Mouse (Mus musculus): Measurements from ENCODE around the gene Igf2bp3. TPM values are rescaled to one million over a fixed set of nuclear protein-coding genes. Genes with fewer than 3 reads are reported as not detected.

The Igf2bp3 gene
- total RNA-seq, 2 experiments from 2014 or later = 0.20 to 0.21 TPM

DNA sequence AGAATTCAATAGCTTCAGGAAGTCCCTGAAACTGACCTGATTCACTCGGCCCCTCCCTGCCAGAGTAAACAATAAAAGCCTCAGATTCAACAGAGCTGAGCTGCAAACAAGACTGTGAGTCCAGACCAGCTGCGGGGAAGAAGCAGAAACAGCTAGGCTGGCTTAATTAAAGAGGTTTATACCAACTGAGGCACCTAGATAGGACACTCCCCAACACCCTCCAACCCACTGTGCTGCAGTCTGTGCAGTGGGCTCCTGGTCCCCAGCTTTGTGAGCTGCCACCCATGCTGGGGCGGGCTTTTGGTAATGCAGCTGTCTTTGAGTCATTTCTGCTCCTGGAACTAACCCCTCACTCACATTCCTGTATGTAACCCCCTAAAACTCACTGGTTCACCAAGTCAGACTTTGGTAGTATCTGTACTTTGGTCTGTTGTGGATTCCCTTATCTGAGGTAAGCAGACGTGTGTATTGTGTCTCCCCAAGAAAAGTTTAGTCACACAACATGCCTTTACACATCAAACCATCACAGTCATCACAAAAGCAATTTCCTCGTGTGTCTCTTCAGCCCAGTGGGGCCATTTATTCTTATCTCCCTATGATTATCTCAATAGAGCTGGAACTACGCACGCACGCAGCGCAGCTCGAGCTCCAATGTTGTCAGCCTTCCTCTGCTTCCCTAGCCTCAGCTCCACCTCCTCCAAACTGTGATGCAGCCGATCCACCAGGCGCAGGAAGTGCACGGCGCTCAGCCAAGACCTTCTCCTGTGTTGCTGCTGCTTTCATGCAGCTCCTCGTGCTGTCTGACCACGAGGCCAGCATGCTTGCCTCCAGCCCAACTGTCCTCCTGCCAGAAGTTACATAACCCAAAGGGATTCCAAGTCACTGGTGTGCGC is 76.4 kb downstream of the Igf2bp3 start:
- ATAC-seq (replicated peaks; ENCODE audit: poor library complexity) = no peak

DNA sequence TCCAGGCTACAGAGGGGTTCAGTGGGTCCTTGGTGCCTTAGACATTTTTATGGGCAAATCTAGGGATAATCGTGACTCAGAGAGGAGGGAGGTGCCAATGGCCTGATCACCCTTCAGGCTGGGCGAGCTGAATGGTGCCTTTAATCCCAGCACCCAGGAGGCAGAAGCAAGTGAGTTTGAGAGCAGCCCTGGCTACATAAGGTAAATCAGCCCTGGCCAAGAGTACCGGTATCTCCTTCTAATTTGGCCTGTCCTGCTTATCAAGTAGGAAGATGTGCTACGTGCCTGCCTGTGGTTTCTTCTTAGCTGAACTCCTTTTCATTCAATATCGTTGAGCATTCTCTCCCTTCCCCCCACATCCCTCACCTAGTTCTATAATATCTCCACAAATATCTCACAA is 78.0 kb downstream of the Igf2bp3 start:
- no peak for ATAC-seq (replicated peaks; ENCODE audit: poor library complexity)

DNA sequence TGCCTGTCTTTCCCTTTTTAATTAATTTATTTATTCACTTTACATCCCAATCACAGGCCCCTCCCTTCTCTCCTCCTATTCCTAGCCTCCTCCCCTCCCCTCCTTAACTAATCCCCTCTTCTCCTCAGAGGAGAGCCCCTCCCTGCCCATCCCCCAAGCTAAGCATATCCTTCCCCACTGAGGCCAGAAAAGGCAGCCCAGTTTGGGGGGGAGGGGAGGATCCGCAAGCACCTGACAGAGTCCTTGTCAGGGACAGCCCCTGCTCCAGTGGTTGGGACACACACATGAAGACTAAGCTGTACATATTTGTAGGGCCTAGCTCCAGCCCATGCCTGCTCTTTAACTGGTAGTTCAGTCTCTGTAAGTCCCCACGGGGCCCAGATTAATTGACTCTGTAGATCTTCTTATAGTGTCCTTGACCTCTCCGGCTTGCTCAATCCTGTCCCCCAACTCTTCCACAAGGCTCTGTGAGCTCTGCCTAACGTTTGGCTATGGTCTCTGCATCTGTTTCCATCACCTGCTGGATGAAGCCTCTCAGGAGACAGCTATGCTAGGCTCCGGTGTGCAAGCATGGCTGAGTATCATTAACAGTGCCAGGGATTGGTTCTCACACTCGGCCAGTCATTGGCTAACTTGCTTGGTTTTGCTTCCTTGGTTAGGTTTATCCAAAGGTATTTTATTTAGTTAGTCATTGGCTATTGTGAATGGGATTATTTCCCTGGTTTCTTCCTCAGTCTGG is 82.2 kb downstream of the Igf2bp3 start:
- ATAC-seq (replicated peaks; ENCODE audit: poor library complexity) = no peak

DNA sequence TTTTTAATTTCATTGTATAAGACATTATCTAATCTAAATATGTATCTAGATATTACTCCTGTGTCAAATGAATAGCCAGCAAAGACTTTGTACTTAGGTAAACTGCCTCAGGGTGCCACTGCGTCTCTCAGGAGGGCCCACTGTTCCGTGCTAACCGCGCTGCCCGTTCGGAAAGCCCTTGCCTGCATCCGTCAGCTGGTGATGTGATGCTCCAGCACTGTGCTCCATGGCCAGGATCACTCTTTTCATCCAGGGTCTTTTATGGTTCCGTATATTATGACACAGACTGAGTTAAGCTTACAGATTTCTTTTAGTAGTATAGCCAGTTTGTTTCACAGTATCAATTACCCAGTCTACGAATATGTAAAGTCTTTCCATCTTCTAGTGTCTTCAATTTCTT is 82.9 kb downstream of the Igf2bp3 start:
- ATAC-seq (replicated peaks; ENCODE audit: poor library complexity) = no peak

DNA sequence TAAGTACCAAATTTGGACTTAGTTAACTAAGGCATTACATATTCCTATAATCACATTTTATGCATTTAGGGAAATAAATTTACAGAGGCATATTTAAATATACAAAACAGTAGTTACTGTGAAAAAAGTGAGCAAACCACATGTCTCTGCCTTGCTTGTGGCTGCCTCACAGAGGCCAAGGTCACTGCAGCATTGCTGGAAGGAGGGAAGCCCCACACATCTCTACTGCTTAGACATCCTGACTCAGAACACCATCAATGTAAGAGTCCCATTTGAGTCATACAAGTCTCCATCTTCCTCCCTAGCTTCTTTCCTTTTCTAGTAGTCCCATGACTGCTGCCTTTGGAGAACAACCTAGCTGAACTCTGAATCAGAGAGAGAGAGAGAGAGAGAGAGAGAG is 84.4 kb downstream of the Igf2bp3 start:
- ATAC-seq (replicated peaks; ENCODE audit: poor library complexity) = no peak

DNA sequence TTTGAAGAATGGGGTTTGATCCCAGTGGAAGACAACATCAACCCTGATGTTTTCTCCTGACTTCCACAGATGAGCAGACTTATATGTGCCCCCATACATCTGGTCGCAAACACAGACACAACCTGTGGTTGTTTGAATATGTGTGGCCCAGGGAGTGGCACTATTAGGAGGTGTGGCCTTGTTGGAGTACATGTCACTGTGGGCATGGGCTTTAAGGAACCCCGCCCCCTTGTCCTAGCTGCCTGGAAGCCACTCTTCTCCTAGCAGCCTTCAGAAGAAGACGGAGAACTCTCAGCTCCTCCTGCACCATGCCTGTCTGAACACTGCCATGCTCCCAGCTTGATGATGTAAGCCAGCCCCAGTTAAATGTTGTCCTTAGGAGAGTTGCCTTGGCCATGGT is 94.4 kb downstream of the Igf2bp3 start:
- no peak for ATAC-seq (replicated peaks; ENCODE audit: poor library complexity)

DNA sequence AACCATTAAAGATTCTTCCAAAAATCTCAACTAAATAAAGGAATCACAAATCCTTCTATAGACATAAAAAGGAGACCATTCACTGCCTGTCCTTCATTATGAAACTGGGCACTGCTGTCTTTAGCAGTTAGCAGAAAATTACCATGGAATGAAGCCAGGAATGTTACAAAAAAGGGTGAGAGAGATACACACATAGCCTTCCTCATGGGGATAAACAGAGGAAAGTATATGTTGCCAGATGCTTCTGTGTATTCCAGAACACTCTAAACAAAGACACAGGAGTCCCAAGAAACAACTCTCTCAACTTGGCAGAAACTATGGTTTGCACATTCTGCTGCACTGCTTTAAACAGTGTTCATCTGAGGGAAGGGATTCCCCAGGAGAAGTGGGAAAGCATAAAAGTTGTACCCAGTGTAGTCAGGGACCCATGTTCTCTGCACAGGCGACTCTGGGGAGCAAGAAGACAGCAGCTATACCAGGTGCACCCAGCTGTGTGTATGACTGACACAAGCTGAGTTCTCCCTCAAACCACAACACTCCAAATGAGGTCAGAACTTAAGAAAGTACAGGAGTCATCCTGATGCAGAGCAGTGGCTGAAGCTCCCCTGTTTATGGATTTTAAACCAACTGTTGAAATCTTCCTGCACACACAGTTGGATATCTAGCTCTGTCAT is 95.2 kb downstream of the Igf2bp3 start:
- ATAC-seq (replicated peaks; ENCODE audit: poor library complexity) = no peak

DNA sequence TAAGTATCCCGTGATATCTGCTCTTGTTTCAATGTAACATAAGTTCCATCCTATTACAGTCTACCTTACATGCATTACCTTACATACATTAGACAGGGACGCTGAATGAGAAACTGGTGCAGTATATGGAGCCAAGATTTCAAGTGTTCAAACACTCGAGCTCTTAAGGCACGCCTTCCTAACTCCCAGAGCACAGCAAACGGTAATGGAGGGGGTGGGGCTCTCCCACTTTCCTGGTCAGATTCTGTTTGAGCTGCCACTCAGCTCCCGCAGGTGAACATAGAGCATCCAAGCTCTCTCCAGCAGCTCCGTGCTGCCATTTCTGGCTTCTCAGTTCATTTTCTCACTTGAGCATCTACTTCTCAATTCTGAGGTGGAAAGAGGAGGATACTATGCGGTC is 96.3 kb downstream of the Igf2bp3 start:
- ATAC-seq (replicated peaks; ENCODE audit: poor library complexity) = no peak

DNA sequence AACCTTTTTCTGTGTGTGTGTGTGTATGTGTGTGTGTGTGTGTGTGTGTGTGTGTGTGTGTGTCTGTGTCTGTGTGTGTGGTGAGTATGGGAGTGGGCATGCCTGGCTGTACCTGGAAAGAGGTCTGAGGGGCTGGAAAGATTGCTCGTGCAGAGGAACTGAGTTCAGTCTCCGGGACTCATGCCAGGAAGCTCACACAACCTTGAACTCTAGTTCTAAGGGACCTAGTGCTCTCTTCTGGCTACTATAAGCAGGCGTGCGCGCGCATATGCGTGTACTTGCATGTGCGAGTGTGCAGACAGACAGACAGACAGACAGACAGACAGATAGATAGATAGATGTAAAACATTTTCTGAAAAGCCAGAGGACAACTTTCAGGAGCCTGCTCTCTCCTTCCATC is 98.5 kb downstream of the Igf2bp3 start:
- no peak for ATAC-seq (replicated peaks; ENCODE audit: poor library complexity)

DNA sequence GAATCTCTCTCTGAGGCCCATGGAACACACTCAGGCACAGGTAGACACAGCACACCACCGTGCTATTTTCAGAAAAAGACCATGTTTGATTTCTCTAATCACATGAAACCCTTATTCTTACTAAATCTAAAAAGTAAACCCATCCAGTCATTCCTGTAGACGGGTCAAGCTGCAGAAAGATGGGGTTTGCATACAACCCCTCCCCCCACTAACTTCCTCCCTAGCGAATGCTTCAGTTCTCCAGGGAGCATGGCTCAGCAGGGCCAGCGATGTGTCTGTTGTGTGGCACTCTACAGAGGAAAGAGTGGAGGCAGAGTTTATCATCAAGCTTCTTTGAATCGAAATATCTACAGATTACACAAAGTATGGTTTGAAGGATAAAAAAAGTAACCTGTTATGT is 99.2 kb downstream of the Igf2bp3 start:
- no peak for ATAC-seq (replicated peaks; ENCODE audit: poor library complexity)

DNA sequence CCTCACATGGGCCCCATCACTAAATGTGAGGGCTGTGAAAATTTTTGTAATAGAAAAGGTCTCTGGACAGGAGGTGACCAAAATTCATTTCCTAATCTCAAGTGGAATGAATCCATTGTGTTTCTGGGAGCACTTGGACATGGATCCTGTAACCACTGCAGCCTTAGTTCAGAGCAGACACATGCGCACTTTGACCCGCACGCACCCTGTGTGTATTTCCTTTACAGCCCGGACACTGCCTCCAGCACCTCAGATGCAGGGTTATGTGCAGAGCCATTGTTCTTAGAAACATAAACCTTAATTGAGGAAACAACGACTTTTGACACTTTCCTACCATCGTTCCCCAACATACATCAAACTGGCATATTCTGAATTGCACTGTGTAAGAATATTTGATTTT is 100.3 kb downstream of the Igf2bp3 start:
- ATAC-seq (replicated peaks; ENCODE audit: poor library complexity) = no peak

DNA sequence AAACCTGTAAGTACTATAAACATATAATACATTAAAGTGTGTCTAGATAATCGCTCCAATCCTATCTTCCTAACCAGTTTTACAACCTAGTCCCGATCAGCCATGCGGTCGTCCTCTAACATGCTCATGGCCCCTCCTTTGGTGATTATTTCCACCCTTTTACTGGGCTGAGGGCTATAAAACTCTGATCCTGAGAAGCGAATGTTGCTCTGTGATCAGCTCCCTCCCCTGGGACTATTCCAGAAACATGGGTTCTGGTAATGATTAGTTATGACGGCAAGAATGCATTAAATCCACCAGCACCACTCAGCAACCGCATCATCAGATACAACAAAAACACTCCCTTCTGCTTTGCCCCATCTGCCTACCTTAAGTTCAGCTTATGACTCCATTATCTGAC is 100.9 kb downstream of the Igf2bp3 start:
- ATAC-seq (replicated peaks; ENCODE audit: poor library complexity) = no peak

DNA sequence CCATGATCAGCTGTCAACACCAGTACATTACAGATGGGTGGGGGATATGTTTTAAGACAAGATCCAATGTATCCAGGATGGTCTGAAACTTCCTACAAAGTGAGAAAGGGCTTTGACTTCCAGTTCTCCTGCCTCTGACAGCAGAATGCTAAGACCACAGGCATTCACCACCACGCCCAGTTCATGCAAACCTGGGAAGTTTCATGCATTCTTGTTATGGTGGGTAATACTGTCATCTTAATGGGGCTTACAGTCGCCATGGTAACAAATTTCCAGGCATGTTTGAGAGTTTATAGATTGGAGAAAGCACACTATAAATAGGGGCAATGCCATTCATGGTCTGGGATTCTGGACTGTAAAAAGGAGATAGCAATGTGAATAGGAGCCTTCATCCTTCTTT is 105.6 kb downstream of the Igf2bp3 start:
- no peak for ATAC-seq (replicated peaks; ENCODE audit: poor library complexity)

DNA sequence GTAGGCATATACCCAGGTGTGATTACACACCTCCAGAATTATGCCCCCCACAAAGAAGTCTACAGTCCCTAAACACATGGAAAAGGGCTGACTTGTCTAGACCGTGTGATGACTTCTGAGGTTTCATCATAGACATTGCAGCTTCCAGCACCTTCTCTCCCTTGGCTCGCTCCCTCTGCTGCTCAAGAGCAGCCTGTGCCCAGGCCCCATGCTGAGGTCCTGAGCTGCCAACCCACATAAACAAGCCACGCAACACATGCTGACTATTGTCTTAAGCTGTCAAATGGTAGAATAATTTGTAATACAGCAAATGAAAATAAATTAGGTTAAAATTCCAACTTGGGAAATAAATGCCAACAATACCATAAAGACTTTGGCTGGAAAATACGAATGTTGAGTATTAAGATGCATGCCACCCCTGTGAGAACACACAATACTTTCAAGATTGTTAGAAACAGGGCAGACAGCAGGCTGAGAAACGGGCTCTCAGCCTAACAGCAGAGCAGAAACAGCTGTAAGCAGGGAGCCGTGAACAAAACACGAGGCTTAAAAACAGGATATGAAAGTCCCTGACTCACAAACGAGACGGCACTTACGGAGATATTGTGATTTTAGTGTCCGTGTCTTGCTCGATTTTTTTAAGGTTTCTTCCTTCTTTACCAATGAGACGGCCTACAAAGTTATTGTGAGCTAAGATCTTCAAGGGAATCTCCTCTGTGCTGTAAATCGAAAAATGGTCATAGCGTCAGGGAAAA is 107.8 kb downstream of the Igf2bp3 start:
- no peak for ATAC-seq (replicated peaks; ENCODE audit: poor library complexity)

DNA sequence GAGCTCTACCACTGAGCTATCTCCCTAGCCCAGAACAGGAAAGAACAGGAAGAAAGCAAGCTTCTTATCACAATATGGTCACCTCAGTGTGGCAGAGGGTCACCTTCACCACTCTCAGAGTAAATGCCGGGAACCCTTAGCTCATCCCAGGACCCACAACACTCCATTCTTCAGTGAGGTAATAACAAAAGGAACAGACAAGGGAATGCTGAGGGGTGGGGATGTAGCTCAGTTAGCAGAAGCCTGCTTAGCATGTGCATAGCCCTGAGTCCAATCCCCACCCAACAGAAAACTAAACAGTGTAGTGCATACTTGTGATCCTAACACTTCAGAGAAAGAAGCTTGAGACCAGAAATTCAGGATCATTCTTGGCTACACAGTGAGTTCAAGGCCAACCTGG is 115.7 kb downstream of the Igf2bp3 start:
- ATAC-seq (replicated peaks; ENCODE audit: poor library complexity) = no peak

DNA sequence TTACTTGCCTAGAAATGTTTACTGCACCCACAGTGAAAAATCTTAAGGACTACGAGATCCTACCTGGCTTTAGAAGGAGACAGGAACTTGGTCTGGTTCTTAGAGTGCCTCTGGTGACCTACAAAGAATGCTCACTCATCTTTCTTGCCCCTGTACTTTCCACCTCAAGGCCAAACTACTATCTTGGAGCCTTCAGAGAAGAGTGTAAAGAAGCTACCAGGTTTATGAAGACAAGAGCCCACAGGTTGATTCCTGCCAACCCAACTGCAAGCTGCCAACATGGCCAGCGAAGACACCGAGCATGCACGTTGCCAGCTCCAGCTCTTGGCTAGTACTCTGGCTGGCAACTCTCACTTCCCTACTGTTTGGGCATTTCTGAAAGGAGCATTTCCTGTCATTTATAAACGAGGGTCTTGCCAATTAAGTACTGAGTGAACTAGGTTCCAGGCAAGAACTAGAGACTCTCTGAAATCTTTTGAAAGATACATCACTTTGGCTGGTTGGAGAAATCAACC is 117.1 kb downstream of the Igf2bp3 start:
- ATAC-seq (replicated peaks; ENCODE audit: poor library complexity) = no peak

DNA sequence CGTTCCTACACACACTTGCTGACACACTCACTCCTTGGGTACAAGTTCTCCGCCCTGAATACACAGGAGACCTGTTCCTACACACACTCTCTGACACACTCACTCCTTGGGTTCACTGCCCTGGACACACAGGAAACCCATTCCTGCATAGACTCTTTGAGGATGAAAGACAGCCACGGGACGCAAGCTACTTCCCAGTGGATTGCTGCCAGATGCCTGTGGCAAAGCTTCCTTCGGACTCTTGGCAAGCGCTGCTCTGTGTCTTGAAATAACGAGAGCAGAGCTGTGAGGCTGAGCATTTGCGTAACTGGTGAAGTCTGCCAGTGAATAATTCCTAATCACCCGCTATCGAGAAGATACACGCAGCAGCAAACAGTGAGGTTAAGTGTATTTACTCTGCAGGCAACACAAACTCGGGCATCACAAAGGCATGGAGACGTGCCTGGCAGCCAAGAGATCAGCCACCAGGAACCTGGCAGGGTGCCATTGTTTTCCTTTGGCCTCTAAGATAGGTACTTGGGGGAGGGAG is 117.8 kb downstream of the Igf2bp3 start:
- ATAC-seq (replicated peaks; ENCODE audit: poor library complexity) = peak; percentile 20; the same call in 1 of the 2 replicates

DNA sequence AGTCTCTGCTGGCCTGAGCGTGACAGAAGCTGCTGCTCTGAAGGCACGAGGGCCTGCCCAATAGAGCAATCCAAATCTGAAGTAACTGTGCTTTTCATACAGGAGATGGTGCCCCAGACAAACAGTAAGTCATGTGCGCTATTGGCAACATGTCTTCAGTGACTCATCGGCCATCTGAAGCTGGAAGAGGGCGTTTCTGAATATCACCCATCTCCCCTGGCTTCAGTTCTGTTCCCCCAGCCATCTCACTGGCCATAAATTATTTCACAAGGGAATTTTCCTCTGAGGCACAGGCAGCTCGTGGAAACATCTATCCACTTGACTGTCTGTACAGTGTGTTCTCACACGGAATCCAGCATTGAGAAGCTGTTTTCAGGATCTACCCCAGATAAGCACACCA is 118.3 kb downstream of the Igf2bp3 start:
- no peak for ATAC-seq (replicated peaks; ENCODE audit: poor library complexity)

DNA sequence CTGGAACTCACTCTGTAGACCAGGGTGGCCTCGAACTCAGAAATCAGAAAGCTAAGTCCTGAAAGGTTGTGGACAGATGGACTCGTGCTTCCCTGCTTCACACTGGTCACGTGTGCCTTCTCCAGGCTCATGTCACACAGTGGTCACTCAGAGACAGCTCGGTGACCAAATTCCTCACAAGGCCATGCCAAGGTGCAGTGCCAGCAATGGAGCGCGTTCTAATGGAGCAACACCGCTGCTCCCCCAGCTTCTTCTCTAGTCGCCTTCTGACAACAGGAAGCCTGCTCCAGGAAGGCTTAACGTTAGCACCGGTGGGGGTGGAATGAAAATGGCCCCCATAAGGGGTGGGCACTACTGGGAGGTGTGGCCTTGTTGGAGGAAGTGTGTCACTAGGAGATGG is 119.8 kb downstream of the Igf2bp3 start:
- no peak for ATAC-seq (replicated peaks; ENCODE audit: poor library complexity)

DNA sequence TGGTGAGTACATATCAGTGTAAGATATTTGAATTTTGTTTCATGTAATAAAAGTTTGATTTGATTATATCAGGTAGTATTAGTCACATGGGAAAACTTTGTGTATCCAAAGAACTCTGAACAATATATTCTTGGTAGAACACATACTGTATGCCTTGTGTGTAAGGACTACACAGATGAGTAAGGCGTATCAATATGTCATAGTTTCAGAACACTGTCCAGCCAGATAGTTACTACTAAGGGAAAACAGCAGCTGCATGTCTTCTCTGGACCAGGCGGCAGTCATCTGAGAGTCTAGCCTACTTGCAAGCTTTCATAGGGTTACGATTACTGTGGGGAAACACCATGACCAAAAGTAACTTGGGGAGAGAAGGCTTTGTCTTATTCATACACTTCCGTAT is 131.7 kb downstream of the Igf2bp3 start:
- ATAC-seq (replicated peaks; ENCODE audit: poor library complexity) = no peak

DNA sequence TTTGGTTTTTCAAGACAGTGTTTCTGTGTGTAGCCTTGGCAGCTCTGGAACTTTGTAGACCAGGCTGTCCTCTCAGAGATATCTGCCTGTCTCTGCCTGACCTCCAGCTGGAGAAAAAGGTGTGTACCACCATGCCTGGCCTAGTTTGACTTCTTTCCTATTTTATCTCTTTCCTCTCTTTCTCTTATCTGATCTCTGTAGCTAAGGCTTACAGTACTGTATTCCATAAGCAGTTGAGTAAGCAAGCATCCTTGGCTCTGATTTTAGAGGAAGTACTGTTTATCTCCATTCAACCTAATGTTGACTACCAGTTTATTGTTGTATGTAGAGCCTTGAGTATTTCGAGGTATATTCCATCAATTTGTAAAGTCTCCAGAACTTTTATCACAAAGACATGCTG is 135.4 kb downstream of the Igf2bp3 start:
- no peak for ATAC-seq (replicated peaks; ENCODE audit: poor library complexity)

Data from megakaryocyte progenitor cell, adult 5-6 weeks (primary cell).